Mouse (Mus musculus): ENCODE data around the gene Tmem135. TPM values are rescaled to one million over a fixed set of nuclear protein-coding genes. Genes with fewer than 3 reads are reported as not detected.

The Tmem135 gene
- polyA plus RNA-seq, 1 experiment = 203 TPM

DNA sequence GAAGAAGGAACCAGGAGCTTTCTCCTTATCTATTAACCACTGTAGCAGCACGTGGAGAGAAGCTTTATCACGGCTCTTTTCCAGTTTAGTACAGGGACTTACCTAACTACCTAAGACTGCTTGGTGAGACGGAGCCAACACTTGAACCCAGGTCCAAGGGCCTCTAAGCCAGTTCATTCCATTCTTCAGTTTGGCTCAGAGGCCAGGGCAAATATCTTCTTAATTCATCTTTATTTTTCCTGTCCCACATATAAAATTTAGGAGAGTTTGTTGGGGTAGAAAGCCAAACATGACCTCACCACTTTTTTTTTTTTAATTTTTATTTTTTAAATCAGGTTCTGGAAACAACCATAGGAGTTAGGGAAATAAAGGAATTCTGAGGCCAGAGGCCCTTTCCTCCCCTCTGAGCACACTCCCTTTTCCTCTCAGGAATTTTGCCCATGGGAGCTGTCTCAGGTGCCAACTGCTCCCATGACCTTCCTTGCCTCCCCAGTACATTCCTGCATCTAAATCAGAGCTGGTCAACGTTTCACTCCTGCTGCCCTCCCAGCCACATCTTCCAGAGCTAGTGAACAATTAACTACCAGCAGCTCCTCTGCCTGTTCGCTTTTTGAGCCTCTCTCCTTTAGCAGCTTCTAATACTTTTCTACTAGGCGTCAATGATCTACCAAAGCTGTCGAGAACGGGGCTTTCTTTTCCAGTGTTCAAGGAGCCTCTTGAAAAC is 30.0 kb upstream of the Tmem135 start:
- no peak for TF ChIP-seq CTCF (IDR thresholded peaks at IDR 0.05; ENCODE audit: extremely low read depth, insufficient read length, insufficient replicate concordance, low read depth, low read length)
- TF ChIP-seq POLR2A (IDR thresholded peaks at IDR 0.05; ENCODE audit: low read depth, low read length) = no peak
- Histone ChIP-seq H3K36me3 (ENCODE audit: control insufficient read depth, insufficient read depth, low read length) (no peaks in the 10 kb centered on the region), H3K27ac (ENCODE audit: insufficient read depth, low read depth, low read length) (no peak overlapping the region), H3K4me1 (ENCODE audit: control insufficient read depth, insufficient read depth, insufficient read length, low read length) (no peaks in the 10 kb centered on the region), H3K27me3 (ENCODE audit: control insufficient read depth, insufficient read depth, low read length) (peaks cover 2% of the 10 kb centered on the region; the same call in 1 of the 2 replicates), H3K4me3 (ENCODE audit: low read depth, low read length) (no peak overlapping the region)
- WGBS = 27% methylated on average over 8 of the region's 8 CpGs

DNA sequence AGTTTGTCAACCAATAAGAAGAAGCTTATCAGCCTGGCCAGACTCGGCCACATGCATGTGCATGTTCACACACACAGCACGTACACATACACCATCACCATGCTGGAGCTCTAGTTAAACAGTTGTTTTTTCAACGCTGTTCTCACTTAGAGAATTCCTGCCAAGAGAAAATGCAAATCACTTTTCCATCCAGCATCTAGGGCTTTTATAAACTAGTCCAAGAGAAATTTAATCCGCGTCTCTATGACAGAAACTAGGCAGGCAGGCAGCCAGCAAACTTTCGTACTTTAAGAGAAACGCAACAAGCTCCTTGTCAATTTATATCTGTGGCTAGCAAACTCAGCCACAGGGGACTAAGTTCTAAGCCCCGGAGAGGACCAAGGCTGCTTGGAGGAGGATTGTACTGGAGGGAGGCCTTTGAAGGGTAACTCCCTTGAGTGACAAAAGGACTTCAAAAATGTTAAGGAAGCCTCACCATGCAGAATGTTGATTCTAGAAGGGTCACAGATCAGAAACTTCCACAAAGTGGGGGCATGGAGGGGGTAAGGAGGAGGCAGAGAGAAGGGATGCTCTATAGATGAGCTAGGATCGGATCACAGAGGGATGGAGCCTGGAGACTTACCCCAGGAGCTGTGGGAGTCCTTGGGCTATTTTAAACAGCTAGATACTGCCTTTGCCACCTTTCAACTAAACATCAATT is 29.3 kb upstream of the Tmem135 start:
- TF ChIP-seq CTCF (IDR thresholded peaks at IDR 0.05; ENCODE audit: extremely low read depth, insufficient read length, insufficient replicate concordance, low read depth, low read length) = no peak
- no peak for TF ChIP-seq POLR2A (IDR thresholded peaks at IDR 0.05; ENCODE audit: low read depth, low read length)
- H3K27me3 ChIP-seq (ENCODE audit: control insufficient read depth, insufficient read depth, low read length) = peaks cover 2% of the 10 kb centered on the region; the same call in 1 of the 2 replicates
- H3K36me3 ChIP-seq (ENCODE audit: control insufficient read depth, insufficient read depth, low read length) = no peaks in the 10 kb centered on the region
- WGBS = 71% methylated on average over 9 of the region's 9 CpGs
- H3K27ac ChIP-seq (ENCODE audit: insufficient read depth, low read depth, low read length) = no peak overlapping the region
- H3K4me1 ChIP-seq (ENCODE audit: control insufficient read depth, insufficient read depth, insufficient read length, low read length) = no peaks in the 10 kb centered on the region
- H3K4me3 ChIP-seq (ENCODE audit: low read depth, low read length) = no peak overlapping the region

DNA sequence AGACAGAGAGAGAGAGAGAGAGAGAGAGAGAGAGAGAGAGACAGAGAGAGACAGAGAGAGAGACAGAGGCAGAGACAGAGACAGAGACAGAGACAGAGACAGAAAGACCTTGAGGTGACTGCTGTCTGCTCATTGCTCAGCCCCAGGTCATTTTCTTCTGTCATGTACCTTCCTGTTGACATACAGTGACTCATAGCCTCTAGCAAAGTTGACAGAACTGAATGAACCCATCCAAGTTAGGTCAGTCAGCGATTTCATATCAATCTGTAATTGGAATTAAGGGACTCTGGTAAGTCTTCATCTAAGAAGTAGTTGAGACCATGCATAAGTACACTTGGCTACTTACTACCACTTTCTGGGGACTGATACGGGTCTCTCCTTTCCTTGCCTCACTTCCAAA is 27.2 kb upstream of the Tmem135 start:
- Histone ChIP-seq H3K4me1 (ENCODE audit: control insufficient read depth, insufficient read depth, insufficient read length, low read length) (no peaks in the 10 kb centered on the region), H3K4me3 (ENCODE audit: low read depth, low read length) (no peak overlapping the region), H3K27ac (ENCODE audit: insufficient read depth, low read depth, low read length) (no peak overlapping the region), H3K27me3 (ENCODE audit: control insufficient read depth, insufficient read depth, low read length) (peaks cover 2% of the 10 kb centered on the region; the same call in 1 of the 2 replicates), H3K36me3 (ENCODE audit: control insufficient read depth, insufficient read depth, low read length) (no peaks in the 10 kb centered on the region)
- TF ChIP-seq CTCF (IDR thresholded peaks at IDR 0.05; ENCODE audit: extremely low read depth, insufficient read length, insufficient replicate concordance, low read depth, low read length) = no peak
- no peak for TF ChIP-seq POLR2A (IDR thresholded peaks at IDR 0.05; ENCODE audit: low read depth, low read length)
- WGBS = 79% methylated on average over 2 of the region's 2 CpGs

DNA sequence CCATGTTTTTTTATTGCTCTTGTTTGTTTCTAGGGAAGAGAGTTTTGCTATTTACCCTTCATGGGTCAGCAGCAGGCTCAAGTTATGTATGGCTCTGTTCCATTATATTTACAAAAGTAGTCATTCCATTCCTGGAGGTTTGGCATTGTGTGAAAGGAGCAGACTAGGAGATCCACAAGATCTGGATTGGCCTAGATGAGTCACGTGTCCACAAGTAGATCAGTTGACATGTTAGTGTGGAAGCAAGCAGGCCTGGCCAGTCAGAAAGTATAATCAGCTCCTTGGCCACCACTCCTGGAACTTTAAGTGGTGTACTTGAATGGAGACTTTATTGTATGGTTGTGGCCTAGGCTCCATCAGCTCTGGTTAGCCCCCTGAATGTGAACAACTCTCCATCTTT is 25.3 kb upstream of the Tmem135 start:
- no peak overlapping the region for H3K4me3 ChIP-seq (ENCODE audit: low read depth, low read length)
- H3K36me3 ChIP-seq (ENCODE audit: control insufficient read depth, insufficient read depth, low read length) = no peaks in the 10 kb centered on the region
- H3K27me3 ChIP-seq (ENCODE audit: control insufficient read depth, insufficient read depth, low read length) = peaks cover 2% of the 10 kb centered on the region; the same call in 1 of the 2 replicates
- H3K4me1 ChIP-seq (ENCODE audit: control insufficient read depth, insufficient read depth, insufficient read length, low read length) = peaks cover 3% of the 10 kb centered on the region; the same call in 1 of the 2 replicates
- TF ChIP-seq CTCF (IDR thresholded peaks at IDR 0.05; ENCODE audit: extremely low read depth, insufficient read length, insufficient replicate concordance, low read depth, low read length) (no peak), POLR2A (IDR thresholded peaks at IDR 0.05; ENCODE audit: low read depth, low read length) (no peak)
- WGBS = 64% methylated on average over 1 of the region's 1 CpGs
- H3K27ac ChIP-seq (ENCODE audit: insufficient read depth, low read depth, low read length) = no peak overlapping the region

DNA sequence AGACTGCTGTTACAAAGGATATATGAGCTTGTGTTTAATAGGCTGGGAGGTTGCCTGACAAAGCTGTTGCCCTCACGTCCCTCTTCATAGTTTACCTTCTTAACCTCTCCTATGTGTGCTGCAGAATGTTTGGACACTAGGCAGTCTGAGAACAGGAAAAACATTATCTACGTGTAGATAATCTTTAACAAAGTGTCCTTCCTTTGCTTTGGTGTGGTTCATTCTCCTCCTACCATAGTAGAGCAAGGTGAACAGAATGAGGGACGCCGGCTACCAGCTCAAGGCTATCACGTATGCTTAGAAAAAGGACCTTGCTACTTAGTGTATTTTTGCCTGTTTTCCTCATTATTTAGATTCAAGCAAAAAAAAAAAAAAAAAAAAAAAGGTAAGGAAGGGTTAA is 24.8 kb upstream of the Tmem135 start:
- Histone ChIP-seq H3K27ac (ENCODE audit: insufficient read depth, low read depth, low read length) (no peak overlapping the region), H3K36me3 (ENCODE audit: control insufficient read depth, insufficient read depth, low read length) (no peaks in the 10 kb centered on the region), H3K4me1 (ENCODE audit: control insufficient read depth, insufficient read depth, insufficient read length, low read length) (peaks cover 6% of the 10 kb centered on the region; the same call in 1 of the 2 replicates), H3K27me3 (ENCODE audit: control insufficient read depth, insufficient read depth, low read length) (no peaks in the 10 kb centered on the region), H3K4me3 (ENCODE audit: low read depth, low read length) (no peak overlapping the region)
- 32% methylated on average over 5 of the region's 5 CpGs for WGBS
- TF ChIP-seq POLR2A (IDR thresholded peaks at IDR 0.05; ENCODE audit: low read depth, low read length) (no peak), CTCF (IDR thresholded peaks at IDR 0.05; ENCODE audit: extremely low read depth, insufficient read length, insufficient replicate concordance, low read depth, low read length) (no peak)

DNA sequence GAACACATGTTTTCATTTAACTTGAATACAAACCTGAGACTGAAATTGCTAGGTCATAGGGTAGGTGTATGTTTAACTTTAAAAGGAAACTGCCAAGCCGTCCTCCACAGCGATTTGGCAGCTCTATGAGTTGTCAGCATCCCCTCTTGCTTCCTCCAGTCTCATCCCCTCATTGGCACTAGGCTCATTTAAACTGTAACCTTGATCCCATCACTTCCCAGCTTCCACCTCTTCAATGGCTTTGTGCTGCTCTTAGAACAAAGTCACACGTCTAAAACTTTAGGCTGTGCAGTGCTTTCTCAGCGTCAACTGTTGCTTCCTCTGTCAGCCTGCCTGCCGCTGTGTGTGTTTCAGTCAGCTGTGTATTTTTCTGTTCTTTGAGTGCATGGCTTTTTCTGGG is 23.1 kb upstream of the Tmem135 start:
- TF ChIP-seq POLR2A (IDR thresholded peaks at IDR 0.05; ENCODE audit: low read depth, low read length) (no peak), CTCF (IDR thresholded peaks at IDR 0.05; ENCODE audit: extremely low read depth, insufficient read length, insufficient replicate concordance, low read depth, low read length) (no peak)
- Histone ChIP-seq H3K4me1 (ENCODE audit: control insufficient read depth, insufficient read depth, insufficient read length, low read length) (peaks cover 8% of the 10 kb centered on the region; the same call in 1 of the 2 replicates), H3K4me3 (ENCODE audit: low read depth, low read length) (no peak overlapping the region), H3K36me3 (ENCODE audit: control insufficient read depth, insufficient read depth, low read length) (no peaks in the 10 kb centered on the region), H3K27ac (ENCODE audit: insufficient read depth, low read depth, low read length) (no peak overlapping the region), H3K27me3 (ENCODE audit: control insufficient read depth, insufficient read depth, low read length) (no peaks in the 10 kb centered on the region)
- whole genome bisulfite sequencing = 52% methylated on average over 5 of the region's 5 CpGs

All from small intestine, adult 2 months (tissue).